Mouse (Mus musculus) CD4-positive, CD25-positive, alpha-beta regulatory T cell, adult 4 months (primary cell): ENCODE measurements around the gene Pheta1. TPM values are rescaled to one million over a fixed set of nuclear protein-coding genes. Genes with fewer than 3 reads are reported as not detected.
A peak's percentile ranks its signal among the peaks of the same experiment; 100 is the strongest.

Source experiments
- ATAC-seq: one replicate; pipeline ENCODE4 v1.8.0; 2017
- polyA plus RNA-seq, 2 experiments: library from polyadenylated mRNA; unstranded; fragments of 100-300 nt; shearing (Covaris generic); gene quantifications; one replicate each; pipeline ENCODE4 v1.2.1; 2017

The Pheta1 gene
- polyA plus RNA-seq, 2 experiments from 2014 or later, result 0.47 to 0.86 TPM

- ATAC-seq, result no peak
These were observed 20.9 kb upstream of the Pheta1 start for GRCm38 (mm10) chr5:121827876-121828275.

- no peak for ATAC-seq
These were observed 20.0 kb upstream of the Pheta1 start for GRCm38 (mm10) chr5:121828491-121829432.

- ATAC-seq, result no peak
These were observed 17.7 kb upstream of the Pheta1 start for GRCm38 (mm10) chr5:121831002-121831601.

DNA sequence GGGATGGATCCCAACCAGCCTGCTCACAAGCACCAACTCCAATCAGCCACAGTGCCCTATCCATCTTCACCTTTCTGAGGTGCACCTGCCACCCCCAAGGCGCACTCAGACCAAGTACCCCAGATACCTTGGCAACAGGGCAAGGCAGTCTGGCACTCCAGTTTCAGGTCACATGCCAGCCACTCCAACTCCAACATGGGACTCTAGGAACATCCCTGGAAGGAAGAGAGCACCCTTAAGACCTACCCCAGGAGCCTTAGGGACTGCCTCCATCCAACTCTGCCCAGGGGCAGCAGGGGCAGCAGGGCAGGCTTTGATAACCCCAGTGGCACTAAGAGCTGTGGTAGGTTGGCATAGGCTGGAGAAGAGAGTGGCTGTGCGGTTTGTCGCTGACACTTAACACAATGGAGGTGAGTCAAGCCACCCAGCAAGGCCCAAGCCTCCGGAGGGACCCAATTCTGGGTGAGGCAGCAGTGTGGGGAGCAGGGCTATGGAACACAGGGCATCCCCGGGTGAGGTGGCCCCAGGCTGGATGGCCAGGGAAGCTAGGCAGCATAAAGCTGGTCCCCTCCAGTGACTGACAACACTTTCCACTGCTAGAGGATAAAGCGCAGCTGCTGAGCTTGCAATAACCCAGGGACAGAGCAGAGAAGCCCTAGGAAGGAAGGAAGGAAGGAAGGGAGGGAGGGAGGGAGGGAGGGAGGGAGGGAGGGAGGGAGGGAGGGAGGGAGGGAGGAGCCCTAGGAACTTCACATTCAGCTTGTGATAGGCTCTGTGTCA is 16.2 kb upstream of the Pheta1 start:
- ATAC-seq, result no peak

GRCm38 (mm10) chr5:121833159-121833558 is 15.6 kb upstream of the Pheta1 start:
- ATAC-seq, result no peak

- no peak for ATAC-seq
These were observed 15.1 kb upstream of the Pheta1 start for GRCm38 (mm10) chr5:121833572-121834240.

DNA sequence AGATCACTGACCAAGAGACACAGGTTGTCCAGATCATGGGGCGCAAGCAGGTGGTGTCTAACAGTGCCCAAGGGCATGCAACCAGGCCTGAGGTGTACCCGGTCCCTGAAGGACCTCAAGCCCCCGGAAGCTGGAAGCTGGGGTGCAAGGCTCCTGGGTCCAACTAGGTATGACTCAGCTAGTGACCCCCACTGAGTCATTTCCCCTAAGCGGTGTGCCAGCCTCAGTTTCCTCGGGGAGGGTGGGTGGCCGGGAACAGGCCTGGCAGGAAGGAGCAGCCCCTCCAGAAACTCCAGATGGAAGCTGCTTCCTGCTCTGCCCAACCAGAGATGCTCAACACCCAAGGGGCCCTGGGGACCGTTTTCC is 14.6 kb upstream of the Pheta1 start:
- ATAC-seq, result no peak

GRCm38 (mm10) chr5:121834991-121835747 is 13.6 kb upstream of the Pheta1 start:
- no peak for ATAC-seq

DNA sequence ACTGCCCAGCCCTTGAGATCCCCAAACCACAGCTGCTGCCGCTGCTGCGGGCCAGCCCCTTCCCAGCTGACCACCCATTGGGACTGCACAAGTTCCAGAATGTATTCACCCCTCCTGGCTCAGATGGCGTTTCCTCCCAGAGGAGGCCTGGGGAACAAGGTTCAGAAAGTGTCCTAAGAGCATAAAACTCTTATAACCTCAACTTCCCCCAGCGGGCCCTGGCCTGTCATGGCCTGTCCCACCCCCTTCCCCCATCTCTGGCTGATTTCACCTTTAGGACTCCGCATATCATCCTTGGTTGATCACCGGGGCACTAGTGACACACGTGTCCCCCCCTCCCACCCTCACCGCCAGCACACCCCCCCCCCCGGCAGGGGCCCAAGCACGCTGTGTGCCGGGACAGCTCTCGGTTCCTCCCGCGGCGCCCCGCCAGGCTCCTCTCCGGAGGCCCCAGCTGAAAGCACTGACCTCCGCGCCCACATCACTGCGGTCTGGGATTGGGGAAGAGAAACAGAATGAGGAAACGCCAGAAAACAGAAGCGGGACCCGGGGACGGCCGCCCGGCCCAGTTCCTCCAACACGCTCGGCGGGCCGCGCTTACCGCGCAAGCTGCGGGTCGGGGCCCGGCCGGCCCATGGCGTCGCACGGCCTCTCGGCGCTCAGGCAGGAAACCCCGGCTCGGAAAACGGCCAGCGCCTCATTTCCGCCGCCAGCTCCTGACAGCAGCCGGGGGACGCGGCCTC is 12.7 kb upstream of the Pheta1 start:
- ATAC-seq, result peak; percentile 4

- peak; percentile 74 for ATAC-seq
These were observed 11.9 kb upstream of the Pheta1 start for GRCm38 (mm10) chr5:121836692-121837415.

DNA sequence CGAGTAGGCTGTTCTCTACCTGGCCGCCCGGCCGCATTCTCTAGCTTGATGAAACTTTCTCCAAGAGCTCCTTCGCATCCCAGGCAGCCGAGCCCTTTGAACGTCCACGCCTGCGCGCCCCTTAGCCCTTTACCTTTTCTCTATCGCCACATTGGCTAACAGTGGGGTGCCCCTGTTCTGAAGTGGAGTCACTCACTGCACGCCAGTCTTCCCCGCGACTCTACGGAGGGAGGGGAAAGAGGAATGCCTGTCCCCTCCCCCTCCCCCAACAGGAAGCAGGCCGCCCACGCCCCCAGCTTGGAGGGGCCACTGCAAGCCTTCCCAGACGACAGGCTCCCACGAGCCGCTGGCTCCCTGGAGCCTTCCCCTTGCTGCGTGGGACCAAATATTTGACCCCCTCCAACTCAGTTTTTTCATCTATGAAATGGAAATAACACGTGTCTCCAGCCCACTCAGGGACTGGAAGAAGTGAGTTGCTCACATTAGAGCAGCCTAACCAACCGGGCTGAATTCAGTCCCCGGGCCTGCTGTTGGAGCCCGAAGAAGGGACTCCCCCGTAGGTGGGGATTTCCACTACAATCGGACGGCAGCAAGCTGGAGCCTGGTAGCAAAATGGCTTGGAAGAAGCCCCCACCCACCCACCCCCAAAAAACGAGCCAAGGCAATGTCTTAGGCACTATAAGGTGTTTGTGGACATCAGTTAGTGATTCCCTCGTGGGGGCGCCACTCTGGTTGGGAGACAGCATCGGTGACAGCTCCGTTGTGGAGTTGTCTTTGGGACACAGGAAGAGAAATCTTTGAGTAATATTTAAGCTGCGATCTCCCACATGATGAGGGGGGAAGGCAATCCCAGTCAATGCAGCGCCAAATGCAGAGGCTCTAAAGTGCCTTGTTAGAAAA is 11.1 kb upstream of the Pheta1 start, which contains the start of gene Sh2b3:
Gene Sh2b3, minus strand, starts transcription at position 206 of the 900 bp plus-strand sequence.
- peak; percentile 17 for ATAC-seq

DNA sequence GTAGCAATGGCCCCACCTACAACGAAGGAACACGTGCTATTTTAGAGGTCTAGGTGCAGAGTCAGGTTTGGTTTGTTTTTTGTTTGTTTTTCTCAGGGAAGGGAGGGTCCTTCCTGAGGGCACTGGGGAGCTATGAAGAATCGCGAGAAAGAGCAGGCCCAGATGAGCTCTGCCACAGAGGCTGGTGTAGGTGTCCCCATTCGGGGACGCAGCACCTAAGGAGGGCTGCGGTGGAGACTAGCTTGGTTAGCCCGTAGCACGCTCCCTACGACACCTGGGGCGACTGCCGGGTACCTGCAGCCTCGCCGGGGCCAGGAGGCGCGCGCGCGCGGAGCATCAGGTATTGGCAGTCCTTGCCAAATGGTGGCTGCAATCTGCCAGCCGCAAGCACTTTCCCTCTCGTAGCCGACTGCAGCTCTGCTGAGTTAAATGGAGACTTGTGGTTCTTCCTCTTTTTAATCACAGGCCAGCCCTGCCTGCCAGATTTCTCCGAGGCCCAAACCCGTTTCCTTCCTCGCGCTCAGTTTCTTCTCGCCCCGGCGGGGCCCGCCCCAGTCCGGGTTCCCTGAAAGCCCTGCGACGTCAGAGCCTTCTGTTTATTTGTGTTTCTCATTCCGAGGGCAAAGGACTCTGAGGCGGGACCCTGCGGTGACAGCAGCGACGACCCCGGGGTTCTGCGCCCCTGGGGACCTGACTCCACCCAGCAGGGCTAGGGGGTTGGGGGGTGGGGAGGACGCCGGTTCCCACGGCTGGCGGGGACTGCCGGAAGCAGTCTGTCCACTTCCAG is 10.2 kb upstream of the Pheta1 start:
- ATAC-seq, result peak; percentile 15

- ATAC-seq, result no peak
These were observed 9.7 kb upstream of the Pheta1 start for GRCm38 (mm10) chr5:121839128-121839473.

DNA sequence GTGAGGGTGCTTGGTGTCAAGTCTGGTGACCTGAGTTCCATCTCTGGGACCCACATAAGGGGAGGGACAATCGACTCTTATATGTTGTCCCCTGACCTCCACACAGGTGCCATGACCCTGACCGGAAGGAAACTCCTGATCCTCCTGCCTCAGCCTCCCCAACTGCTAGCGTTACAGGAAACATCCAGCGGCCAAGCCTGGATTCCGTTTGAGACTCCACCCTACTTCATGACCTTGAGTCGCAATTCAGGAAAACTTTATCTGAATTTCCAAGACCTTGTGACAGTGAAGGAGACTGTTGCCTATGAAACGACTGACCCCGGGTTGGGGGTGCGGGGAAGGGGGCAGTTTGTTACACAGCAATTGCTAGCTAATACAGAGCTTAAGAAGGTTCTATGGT is 7.3 kb upstream of the Pheta1 start:
- ATAC-seq, result no peak

DNA sequence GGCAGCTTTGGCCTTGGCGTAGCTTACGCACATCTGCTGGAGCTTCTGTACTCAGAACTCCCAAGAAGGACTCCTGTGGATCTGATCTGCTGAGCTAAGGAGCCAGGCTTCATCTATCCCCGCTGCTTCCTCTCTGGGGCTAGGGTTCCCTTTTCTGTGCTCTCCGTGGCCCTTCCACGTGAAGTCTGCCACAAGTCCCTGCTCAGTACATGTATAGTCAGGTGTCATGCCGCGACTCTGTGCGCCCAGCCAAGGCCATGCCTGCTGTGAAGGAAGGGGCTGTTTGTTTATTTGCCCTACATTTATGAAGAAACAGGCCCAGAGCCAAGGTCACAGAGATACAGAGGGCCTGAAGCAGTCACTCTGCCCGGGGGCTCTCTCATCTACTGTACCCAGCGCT is 6.8 kb upstream of the Pheta1 start:
- ATAC-seq, result no peak

DNA sequence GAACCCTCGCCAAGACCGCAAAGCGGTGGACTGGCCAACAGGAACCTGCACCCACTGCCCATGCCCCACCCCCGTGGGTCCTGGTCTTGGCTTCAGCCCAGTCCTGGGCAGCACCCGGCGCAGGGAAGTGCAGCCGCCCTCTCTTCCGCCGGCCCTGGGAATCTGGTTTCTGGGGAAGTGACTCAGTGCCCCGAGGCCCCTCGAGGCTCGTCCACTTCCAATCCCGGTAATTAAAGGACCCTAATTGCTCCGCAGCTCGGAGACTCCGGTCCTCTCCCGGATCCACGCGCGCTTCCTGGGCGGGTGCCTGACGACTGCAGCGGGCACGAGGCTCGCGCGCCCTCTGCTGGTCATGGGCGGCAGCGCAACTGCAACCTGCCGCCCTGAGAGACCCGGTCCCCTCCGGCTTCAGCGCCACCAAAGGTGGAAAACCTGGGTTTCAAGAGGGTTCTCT is 6.1 kb upstream of the Pheta1 start:
- ATAC-seq, result peak; percentile 61

GRCm38 (mm10) chr5:121843138-121843905 is 5.5 kb upstream of the Pheta1 start:
- no peak for ATAC-seq

DNA sequence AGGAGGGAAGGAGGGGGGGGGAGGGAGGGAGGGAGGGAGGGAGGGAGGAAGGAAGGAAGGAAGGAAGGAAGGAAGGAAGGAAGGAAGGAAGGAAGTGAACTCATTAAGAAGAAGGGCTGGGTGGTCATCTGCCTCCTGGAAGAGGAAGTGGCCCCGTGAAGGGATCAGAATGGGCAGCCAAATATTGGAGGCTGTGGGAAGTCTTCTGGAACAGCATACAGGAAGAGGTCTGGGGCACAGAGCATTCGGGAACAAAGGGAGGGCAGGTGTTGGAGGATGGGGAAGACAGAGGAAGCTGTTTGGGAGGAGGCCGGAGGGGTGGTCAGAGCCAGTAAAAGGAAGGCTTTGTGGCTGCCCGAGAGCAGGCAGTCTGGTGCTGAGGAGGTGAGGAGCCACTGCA is 3.4 kb upstream of the Pheta1 start:
- ATAC-seq, result no peak
